Mouse (Mus musculus) limb, embryonic 14.5 days (tissue): ENCODE measurements around the gene Scrn3. TPM values are rescaled to one million over a fixed set of nuclear protein-coding genes. Genes with fewer than 3 reads are reported as not detected.
A peak's percentile ranks its signal among the peaks of the same experiment; 100 is the strongest.

Experiments
- ATAC-seq: fragments of 200-750 bp; cut with Nextera tagmentation; 2 replicates; pipeline ENCODE4 v1.8.0; 2017; ENCODE audit warnings: low read depth, moderate number of reproducible peaks, moderate TSS enrichment; ENCODE audit not compliant: low FRiP score
- DNase-seq: peaks from one replicate; pipeline ENCODE4 v3.0.0-alpha.2; 2015; ENCODE audit warnings: low spot score
- H3K27ac ChIP-seq: fragments of 300-500 bp; sonication (generic); replicated peaks from 2 replicates; pipeline ENCODE4 v1.5.1; 2014; ENCODE audit warnings: low read depth, mild to moderate bottlenecking, low read length, moderate library complexity, mixed read lengths
- H3K27me3 ChIP-seq: fragments of 300-500 bp; sonication (generic); 2 replicates; pipeline ENCODE4 v1.6.1; 2014; ENCODE audit warnings: low read length, mixed read lengths; ENCODE audit not compliant: control insufficient read depth, insufficient read depth
- H3K36me3 ChIP-seq: fragments of 300-500 bp; sonication (generic); 2 replicates; pipeline ENCODE4 v1.6.1; 2014; ENCODE audit warnings: mild to moderate bottlenecking, low read length, moderate library complexity, mixed read lengths; ENCODE audit not compliant: control insufficient read depth, insufficient read depth
- H3K4me1 ChIP-seq: fragments of 300-500 bp; sonication (generic); 2 replicates; pipeline ENCODE4 v1.6.1; 2014; ENCODE audit warnings: antibody characterized with exemption, low read length, mixed read lengths; ENCODE audit not compliant: control insufficient read depth, insufficient read depth
- H3K4me2 ChIP-seq: fragments of 300-500 bp; sonication (generic); replicated peaks from 2 replicates; pipeline ENCODE4 v1.6.1; 2014; ENCODE audit warnings: low read depth, mild to moderate bottlenecking, low read length, moderate library complexity; ENCODE audit not compliant: severe bottlenecking
- H3K4me3 ChIP-seq: fragments of 300-500 bp; sonication (generic); replicated peaks from 2 replicates; pipeline ENCODE4 v1.5.1; 2014; ENCODE audit warnings: low read length
- H3K9ac ChIP-seq: fragments of 300-500 bp; sonication (generic); 2 replicates; pipeline ENCODE4 v1.6.1; 2014; ENCODE audit warnings: mild to moderate bottlenecking, low read depth, low read length, moderate library complexity; ENCODE audit not compliant: severe bottlenecking
- H3K9me3 ChIP-seq: fragments of 300-500 bp; sonication (generic); 2 replicates; pipeline ENCODE4 v1.6.1; 2016; ENCODE audit warnings: low read length; ENCODE audit not compliant: control insufficient read depth
- POLR2A ChIP-seq: fragments of 200-500 bp; IDR thresholded peaks from 2 replicates; pipeline ENCODE4 v1.8.0; 2012; ENCODE audit warnings: inconsistent platforms, mild to moderate bottlenecking, moderate library complexity, borderline replicate concordance; ENCODE audit not compliant: insufficient read depth, insufficient read length; ENCODE audit errors: extremely low read depth
- whole genome bisulfite sequencing: fragments of 180-500 bp; shearing (Covaris S2); extraction: QIAGEN DNeasy Blood & Tissue Kit; methylation state at CpG from one replicate; pipeline ENCODE4 v1.1.7; 2014; 5-methylcytosine and 5-hydroxymethylcytosine counted together
- polyA plus RNA-seq, 2 experiments: library from polyadenylated mRNA; depleted of rRNA in 1 of 2; stranded (reverse) in 1 of 2; unstranded in 1 of 2; fragments of >200 nt; fragmentation: Nextera tagmentation in 1 of 2; extraction: Ambion mirVana in 1 of 2; gene quantifications; 2 replicates each; pipeline versions ENCODE4 v1.2.1 to v1.2.3; 2012 to 2014

The Scrn3 gene
- polyA plus RNA-seq, 2 experiments: 12.0 to 13.6 TPM

DNA sequence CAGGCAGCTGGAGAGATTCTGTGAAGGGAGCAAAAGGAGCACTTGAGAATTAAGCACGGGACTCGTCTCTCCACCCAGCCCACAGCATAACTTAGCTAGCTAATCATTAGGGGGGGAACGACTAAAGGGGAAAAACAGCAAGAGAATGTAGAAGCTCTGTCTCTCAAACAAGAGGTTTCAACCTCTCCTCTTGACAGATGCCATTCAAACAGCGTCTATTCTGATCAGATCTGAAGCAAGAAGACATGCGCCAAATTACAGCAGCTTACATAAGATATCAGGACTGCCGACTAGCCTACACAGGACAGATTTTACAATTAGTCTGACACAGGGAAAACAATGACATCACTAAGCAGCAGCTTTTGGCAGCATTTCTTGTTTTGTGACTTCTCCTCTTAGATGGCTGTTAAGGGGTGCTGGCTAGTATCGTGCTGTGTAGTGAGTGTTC lies 39.5 kb downstream of the Scrn3 start:
- peaks cover 10% of the 10 kb centered on the region for H3K4me1 ChIP-seq
- TF ChIP-seq POLR2A: no peak
- 49% methylated on average over 7 of the region's 7 CpGs for WGBS
- H3K4me2 ChIP-seq: no peak overlapping the region
- ATAC-seq (peak; percentile 15; the same call in 1 of the 2 replicates), DNase-seq (peak; percentile 38)
- H3K27ac ChIP-seq: 0 out of 2 replicates have a peak overlapping the region, but pooled peaks have one; percentile 33
- H3K9ac ChIP-seq: no peak overlapping the region
- H3K4me3 ChIP-seq: no peak overlapping the region
- H3K36me3 ChIP-seq: no peaks in the 10 kb centered on the region
- H3K9me3 ChIP-seq: no peaks in the 10 kb centered on the region
- no peaks in the 10 kb centered on the region for H3K27me3 ChIP-seq

DNA sequence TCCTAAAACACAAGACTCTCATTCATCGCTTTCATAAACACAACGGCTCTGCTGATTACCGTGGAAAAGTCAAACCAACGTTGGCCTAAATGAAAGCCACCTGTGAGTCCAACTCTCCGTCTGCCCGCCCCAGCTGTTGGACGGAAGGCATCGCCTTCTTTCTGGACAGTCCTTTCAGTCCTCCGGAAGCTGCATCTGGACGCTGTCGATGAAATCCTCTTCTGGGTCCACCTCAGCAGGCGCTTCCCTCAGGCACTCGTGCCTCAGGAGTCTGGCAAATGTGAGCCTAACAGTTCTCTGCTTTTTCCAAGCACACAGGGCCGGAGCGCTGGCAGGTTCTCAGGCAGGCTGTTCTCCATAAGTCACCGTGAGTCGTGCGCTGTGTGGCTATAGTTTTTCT lies 44.6 kb downstream of the Scrn3 start:
- no peak for ATAC-seq
- 16% methylated on average over 18 of the region's 18 CpGs for WGBS
- peak overlapping the region; percentile 29 for H3K4me2 ChIP-seq
- peak overlapping the region; percentile 52; the same call in 1 of the 2 replicates for H3K27ac ChIP-seq
- H3K36me3 ChIP-seq: no peaks in the 10 kb centered on the region
- no peaks in the 10 kb centered on the region for H3K9me3 ChIP-seq
- no peak overlapping the region for H3K9ac ChIP-seq
- peaks cover 8% of the 10 kb centered on the region for H3K4me1 ChIP-seq
- TF ChIP-seq POLR2A: no peak
- H3K27me3 ChIP-seq: no peaks in the 10 kb centered on the region
- 0 out of 2 replicates have a peak overlapping the region, but pooled peaks have one; percentile 12 for H3K4me3 ChIP-seq
- DNase-seq: peak; percentile 30

DNA sequence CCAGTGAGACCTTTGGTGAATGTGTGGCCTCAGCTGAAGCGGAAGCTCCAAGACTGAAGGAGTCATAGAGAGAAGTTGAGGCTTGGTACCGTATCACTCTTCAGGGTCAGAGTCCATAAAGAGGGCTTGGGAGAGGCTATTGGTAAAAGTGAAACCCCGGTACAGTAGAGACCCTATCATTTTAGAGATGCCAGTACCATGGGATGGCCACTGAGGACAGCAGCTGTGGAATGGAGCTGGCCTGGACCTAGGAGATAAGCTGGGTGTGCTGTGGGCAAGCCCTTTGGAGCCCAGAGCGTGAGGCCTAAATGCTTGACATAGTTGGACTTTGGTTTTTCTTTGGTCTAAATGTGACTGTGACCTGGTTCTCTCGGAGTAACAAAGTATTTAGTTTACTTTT lies 47.5 kb downstream of the Scrn3 start:
- Histone ChIP-seq H3K9ac (no peak overlapping the region), H3K4me1 (peaks cover 8% of the 10 kb centered on the region), H3K4me3 (no peak overlapping the region), H3K27me3 (no peaks in the 10 kb centered on the region), H3K4me2 (no peak overlapping the region), H3K9me3 (no peaks in the 10 kb centered on the region), H3K36me3 (no peaks in the 10 kb centered on the region), H3K27ac (no peak overlapping the region)
- TF ChIP-seq POLR2A: no peak
- DNase-seq (no peak), ATAC-seq (no peak)
- WGBS: 94% methylated on average over 5 of the region's 5 CpGs

DNA sequence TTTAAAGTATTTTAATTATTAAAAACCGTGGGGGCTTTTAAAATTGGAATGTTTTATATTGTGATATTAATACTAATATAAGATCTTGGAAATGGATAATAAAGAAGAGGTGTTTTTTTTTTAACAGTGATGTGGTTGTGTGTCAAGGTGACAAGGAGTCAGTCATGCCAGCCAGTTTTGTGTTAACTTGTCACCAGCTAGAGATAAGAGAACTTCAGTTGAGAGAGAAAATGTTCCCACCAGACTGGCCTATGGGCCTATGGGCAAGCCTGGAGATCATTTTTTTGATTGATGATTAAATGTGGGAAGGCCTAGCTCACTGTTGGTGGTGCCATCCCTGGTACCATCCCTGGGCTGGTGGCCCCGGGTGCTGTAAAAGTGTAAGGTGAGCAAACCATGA lies 48.1 kb downstream of the Scrn3 start:
- no peak for TF ChIP-seq POLR2A
- Histone ChIP-seq H3K4me1 (peaks cover 8% of the 10 kb centered on the region), H3K4me3 (no peak overlapping the region), H3K36me3 (no peaks in the 10 kb centered on the region), H3K9ac (no peak overlapping the region), H3K4me2 (no peak overlapping the region), H3K27me3 (no peaks in the 10 kb centered on the region), H3K27ac (no peak overlapping the region), H3K9me3 (no peaks in the 10 kb centered on the region)
- DNase-seq (no peak), ATAC-seq (no peak)
- WGBS: 83% methylated on average over 2 of the region's 2 CpGs

DNA sequence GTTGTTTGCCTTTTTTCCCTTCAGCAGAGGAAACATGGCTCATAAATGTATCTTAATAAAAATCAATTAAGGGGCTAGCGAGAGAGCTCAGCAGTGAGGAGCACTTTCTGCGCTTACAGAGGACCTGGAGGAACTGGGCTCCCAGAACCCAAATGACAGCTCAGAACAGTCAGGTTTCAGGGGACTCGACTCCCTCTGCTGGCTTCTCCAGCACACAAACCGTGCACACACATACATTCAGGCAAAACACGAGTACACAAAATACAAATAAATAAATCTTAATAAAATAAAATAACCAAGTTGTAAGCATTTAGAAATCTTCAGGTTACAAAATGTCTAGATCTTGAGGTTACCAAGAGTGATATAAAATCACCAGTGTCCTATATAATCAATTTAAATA lies 51.0 kb downstream of the Scrn3 start:
- no peak overlapping the region for H3K4me3 ChIP-seq
- TF ChIP-seq POLR2A: no peak
- no peak overlapping the region for H3K9ac ChIP-seq
- H3K4me1 ChIP-seq: no peaks in the 10 kb centered on the region
- DNase-seq (no peak), ATAC-seq (no peak)
- no peak overlapping the region for H3K4me2 ChIP-seq
- no peaks in the 10 kb centered on the region for H3K36me3 ChIP-seq
- H3K27ac ChIP-seq: no peak overlapping the region
- 66% methylated on average over 5 of the region's 5 CpGs for WGBS
- H3K27me3 ChIP-seq: no peaks in the 10 kb centered on the region
- H3K9me3 ChIP-seq: no peaks in the 10 kb centered on the region

DNA sequence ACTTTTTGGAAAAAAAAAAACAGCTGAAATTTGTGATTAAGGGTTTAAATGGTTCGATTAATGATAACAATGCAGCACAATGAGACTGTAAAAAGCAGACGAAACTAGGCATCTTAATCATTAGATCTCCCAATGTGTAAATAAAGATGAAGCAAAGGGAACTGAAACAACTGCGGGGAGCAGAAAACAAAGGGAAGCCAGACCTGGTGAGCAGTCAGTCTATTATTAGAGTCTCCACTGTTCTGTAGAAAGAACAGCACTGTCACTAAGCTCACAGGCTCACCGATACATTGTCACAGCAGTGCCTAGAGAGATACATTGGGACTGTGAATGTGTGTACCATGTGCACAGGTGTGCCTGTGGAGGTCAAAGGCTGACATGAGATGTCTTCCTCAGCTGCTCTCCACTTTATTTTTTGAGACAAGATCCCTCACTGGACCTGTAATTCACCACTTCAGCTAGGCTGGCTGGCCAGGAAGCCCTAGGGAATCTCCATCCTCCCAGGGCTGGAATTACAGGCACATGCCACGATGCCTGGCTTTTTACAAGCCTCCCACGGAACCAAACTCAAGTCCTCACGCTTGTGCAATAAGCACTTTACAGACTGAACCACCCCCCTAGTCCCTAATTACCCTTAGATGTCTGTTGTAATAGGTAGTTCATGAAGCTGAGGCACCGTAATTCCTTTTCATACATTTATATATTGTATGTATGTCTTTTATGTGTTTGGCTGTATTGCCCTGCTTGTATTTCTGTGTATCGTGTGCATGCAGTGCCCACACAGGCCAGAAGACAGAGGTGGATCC lies 59.3 kb downstream of the Scrn3 start:
- Histone ChIP-seq H3K36me3 (no peaks in the 10 kb centered on the region), H3K4me3 (no peak overlapping the region), H3K9ac (no peak overlapping the region), H3K4me2 (no peak overlapping the region), H3K9me3 (no peaks in the 10 kb centered on the region), H3K27me3 (no peaks in the 10 kb centered on the region), H3K27ac (no peak overlapping the region), H3K4me1 (peaks cover 3% of the 10 kb centered on the region; the same call in 1 of the 2 replicates)
- no peak for DNase-seq
- WGBS: 44% methylated on average over 9 of the region's 9 CpGs
- no peak for ATAC-seq
- TF ChIP-seq POLR2A: no peak
